Mouse (Mus musculus) ES-Bruce4 (cell line): Measurements from ENCODE around the gene Ppp1r26.
"Not testable (repeated sequence)": the region's sequence is repeated elsewhere in the genome, so short reads cannot be mapped to it uniquely, and the experiment has no call there.

Experiments
- CTCF ChIP-seq: IDR thresholded peaks from one replicate; pipeline ENCODE4 v1.8.1; 2011; ENCODE audit warnings: low read depth, low read length
- POLR2A ChIP-seq: IDR thresholded peaks from one replicate; pipeline ENCODE4 v1.8.1; 2011; ENCODE audit warnings: low read length; ENCODE audit not compliant: insufficient read depth

DNA sequence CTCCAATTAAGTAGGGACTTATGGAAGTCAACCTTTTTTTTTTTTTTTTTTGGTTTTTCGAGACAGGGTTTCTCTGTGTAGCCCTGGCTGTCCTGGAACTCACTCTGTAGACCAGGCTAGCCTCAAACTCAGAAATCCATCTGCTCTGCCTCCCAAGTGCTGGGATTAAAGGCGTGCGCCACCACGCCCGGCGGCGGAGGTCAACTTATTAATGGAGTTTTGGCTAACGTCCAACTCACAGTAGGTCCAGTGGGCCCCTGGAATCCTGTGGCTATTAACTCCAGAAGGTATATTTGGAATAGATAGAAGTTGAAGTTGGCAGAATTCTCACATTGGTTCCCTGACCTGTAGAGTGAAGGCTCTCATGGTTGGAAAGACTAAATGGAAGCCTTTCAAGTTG is 25.4 kb downstream of the Ppp1r26 start:
- TF ChIP-seq CTCF, POLR2A: not testable (repeated sequence)
